Mouse (Mus musculus) bone marrow macrophage, adult 2 months (primary cell): ENCODE measurements around the gene Ints13.

ENCODE experiments used
- CTCF ChIP-seq: IDR thresholded peaks from 2 replicates; pipeline ENCODE4 v1.5.1; 2012; ENCODE audit warnings: low read depth, mild to moderate bottlenecking, low read length, moderate library complexity
- POLR2A ChIP-seq: IDR thresholded peaks from 2 replicates; pipeline ENCODE4 v1.6.1; 2012; ENCODE audit warnings: mild to moderate bottlenecking, low read depth, low read length, borderline replicate concordance

- TF ChIP-seq CTCF: no peak
- TF ChIP-seq POLR2A: no peak
Measured at GRCm38 (mm10) chr6:146616670-146617069, 39.0 kb upstream of the Ints13 start.
